Mouse (Mus musculus) neural tube, embryonic 12.5 days (tissue): ENCODE measurements around the gene Hsf5. TPM values are rescaled to one million over a fixed set of nuclear protein-coding genes. Genes with fewer than 3 reads are reported as not detected.

Source experiments
- ATAC-seq: fragments of 200-750 bp; cut with Nextera tagmentation; 2 replicates; pipeline ENCODE4 v1.8.0; 2017; ENCODE audit warnings: low read depth, mild to moderate bottlenecking, moderate TSS enrichment, moderate library complexity; ENCODE audit not compliant: low FRiP score
- H3K27ac ChIP-seq: fragments of 300-500 bp; sonication (generic); 2 replicates; pipeline ENCODE4 v1.5.1; 2016
- H3K27me3 ChIP-seq: fragments of 300-500 bp; sonication (generic); replicated peaks from 2 replicates; pipeline ENCODE4 v1.6.1; 2016; ENCODE audit warnings: mild to moderate bottlenecking
- H3K36me3 ChIP-seq: fragments of 300-500 bp; sonication (generic); 2 replicates; pipeline ENCODE4 v1.6.1; 2016; ENCODE audit warnings: mild to moderate bottlenecking
- H3K4me1 ChIP-seq: fragments of 300-500 bp; sonication (generic); 2 replicates; pipeline ENCODE4 v1.6.1; 2016
- H3K4me2 ChIP-seq: fragments of 300-500 bp; sonication (generic); replicated peaks from 2 replicates; pipeline ENCODE4 v1.6.1; 2016; ENCODE audit warnings: mild to moderate bottlenecking
- H3K4me3 ChIP-seq: fragments of 300-500 bp; sonication (generic); 2 replicates; pipeline ENCODE4 v1.5.1; 2016
- H3K9ac ChIP-seq: fragments of 300-500 bp; sonication (generic); 2 replicates; pipeline ENCODE4 v1.6.1; 2016; ENCODE audit warnings: mild to moderate bottlenecking
- H3K9me3 ChIP-seq: fragments of 300-500 bp; sonication (generic); 2 replicates; pipeline ENCODE4 v1.6.1; 2016; ENCODE audit warnings: mild to moderate bottlenecking
- WGBS: fragments of 180-500 bp; shearing (Covaris S2); methylation state at CpG from one replicate; pipeline ENCODE4 v1.1.7; 2016; 5-methylcytosine and 5-hydroxymethylcytosine counted together
- polyA plus RNA-seq: library from polyadenylated mRNA; unstranded; fragments of >200 nt; fragmentation: Nextera tagmentation; extraction: Ambion mirVana; gene quantifications from 2 replicates; pipeline ENCODE4 v1.2.1, GENCODE M21; 2016

Hsf5 gene
- polyA plus RNA-seq, 1 experiment from 2014 or later, result 0.49 TPM

DNA sequence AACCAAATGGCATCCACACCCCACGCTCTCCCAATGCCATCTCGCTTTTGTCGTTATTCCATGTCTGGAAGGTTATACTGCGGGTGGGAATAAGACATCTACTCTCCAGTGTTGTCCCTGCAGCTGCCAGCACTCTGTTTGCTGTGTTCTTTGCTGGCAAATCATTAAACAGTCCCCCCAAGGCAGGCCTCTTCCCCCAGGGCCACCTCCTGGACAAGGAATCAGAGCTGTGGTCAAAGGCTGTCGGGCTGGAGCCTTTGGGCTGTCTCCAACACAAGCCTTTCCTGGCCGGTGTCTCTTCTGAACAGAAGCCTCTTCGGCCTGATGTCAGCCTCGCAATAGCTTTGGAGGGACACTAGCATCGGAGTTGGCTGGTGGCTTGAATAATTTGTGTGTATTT lies 87.3 kb downstream of the Hsf5 start:
- H3K4me1 ChIP-seq, result peaks cover 5% of the 10 kb centered on the region; the same call in 1 of the 2 replicates
- no peak overlapping the region for H3K4me3 ChIP-seq
- H3K27me3 ChIP-seq, result no peaks in the 10 kb centered on the region
- H3K4me2 ChIP-seq, result no peak overlapping the region
- 87% methylated on average over 9 of the region's 9 CpGs for WGBS
- no peaks in the 10 kb centered on the region for H3K36me3 ChIP-seq
- no peak overlapping the region for H3K9ac ChIP-seq
- no peak overlapping the region for H3K27ac ChIP-seq
- no peaks in the 10 kb centered on the region for H3K9me3 ChIP-seq
- ATAC-seq, result no peak

DNA sequence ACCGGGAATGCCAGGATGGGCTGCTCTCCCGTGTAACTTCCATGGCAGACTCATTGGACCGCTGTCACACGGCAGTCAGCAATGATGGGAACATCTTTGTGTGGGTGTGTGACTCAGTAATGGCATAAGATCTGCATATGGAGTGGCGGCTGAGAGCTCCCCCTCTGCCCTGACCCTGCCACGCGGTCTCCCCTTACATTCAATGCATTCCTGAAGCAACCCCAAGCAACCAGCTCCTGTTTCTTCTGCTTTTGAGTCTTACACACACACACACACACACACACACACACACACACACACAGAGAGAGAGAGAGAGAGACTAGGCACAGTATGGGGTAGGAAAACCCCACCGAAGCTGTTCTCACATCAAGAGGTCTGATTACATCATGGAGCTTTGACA lies 90.6 kb downstream of the Hsf5 start:
- H3K36me3 ChIP-seq, result no peaks in the 10 kb centered on the region
- no peak overlapping the region for H3K4me3 ChIP-seq
- 26% methylated on average over 8 of the region's 8 CpGs for WGBS
- ATAC-seq, result no peak
- H3K4me2 ChIP-seq, result no peak overlapping the region
- H3K9me3 ChIP-seq, result no peaks in the 10 kb centered on the region
- 0 out of 2 replicates have a peak, but pooled peaks cover 7% of the 10 kb centered on the region for H3K27me3 ChIP-seq
- H3K9ac ChIP-seq, result no peak overlapping the region
- H3K4me1 ChIP-seq, result peaks cover 10% of the 10 kb centered on the region
- H3K27ac ChIP-seq, result no peak overlapping the region

DNA sequence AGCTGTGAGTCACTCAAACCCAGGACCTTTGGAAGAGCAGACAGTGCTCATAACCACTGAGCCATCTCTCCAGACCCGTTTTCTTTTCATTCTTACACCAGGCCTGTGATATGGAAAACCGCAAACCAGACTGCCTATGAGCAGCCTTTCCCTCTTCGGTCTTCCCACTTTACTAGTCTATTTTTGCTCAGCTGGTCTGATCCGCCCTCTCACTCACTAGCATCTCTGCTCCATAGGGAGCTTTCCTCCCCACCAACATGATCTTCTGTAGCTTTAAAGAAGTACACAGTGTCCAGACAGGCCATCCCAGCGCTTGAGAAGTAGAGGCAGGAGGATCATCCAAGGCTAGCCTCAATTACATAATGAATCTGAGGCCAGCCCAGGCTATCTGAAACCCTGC lies 92.0 kb downstream of the Hsf5 start:
- no peak overlapping the region for H3K27ac ChIP-seq
- H3K36me3 ChIP-seq, result no peaks in the 10 kb centered on the region
- H3K4me2 ChIP-seq, result no peak overlapping the region
- no peak overlapping the region for H3K9ac ChIP-seq
- no peak overlapping the region for H3K4me3 ChIP-seq
- H3K27me3 ChIP-seq, result 0 out of 2 replicates have a peak, but pooled peaks cover 7% of the 10 kb centered on the region
- H3K9me3 ChIP-seq, result no peaks in the 10 kb centered on the region
- no peak for ATAC-seq
- peaks cover 10% of the 10 kb centered on the region for H3K4me1 ChIP-seq
- WGBS, result 77% methylated on average over 5 of the region's 5 CpGs

Other genes starting within 250 kb of the Hsf5 start
- gene Rad51c, start 212.2 kb upstream of the Hsf5 start, polyA plus RNA-seq, result 9.0 and 10.5 TPM in 2 replicates
- 0.64 and 1.0 TPM in 2 replicates for gene Tex14, start 212.1 kb upstream of the Hsf5 start, polyA plus RNA-seq
- gene Gm11492, start 50.5 kb upstream of the Hsf5 start, polyA plus RNA-seq, result not detected in 2 replicates
- 13.1 and 15.9 TPM in 2 replicates for gene Sept4, start 48.3 kb upstream of the Hsf5 start, polyA plus RNA-seq
- gene Mtmr4, start 25.0 kb upstream of the Hsf5 start, polyA plus RNA-seq, result 74.0 and 77.4 TPM in 2 replicates
- 0.57 and 1.1 TPM in 2 replicates for gene Rnf43, start 45.6 kb downstream of the Hsf5 start, polyA plus RNA-seq
- 149 TPM in 2 replicates for gene Supt4a, start 120.4 kb downstream of the Hsf5 start, polyA plus RNA-seq
- gene Tspoap1, start 143.4 kb downstream of the Hsf5 start, polyA plus RNA-seq, result 23.6 and 26.1 TPM in 2 replicates
- 2.8 and 3.6 TPM in 2 replicates for gene Mpo, start 176.4 kb downstream of the Hsf5 start, polyA plus RNA-seq
- gene Lpo, start 211.1 kb downstream of the Hsf5 start, polyA plus RNA-seq, result 0.33 and 0.42 TPM in 2 replicates
- gene Mks1, start 236.1 kb downstream of the Hsf5 start, polyA plus RNA-seq, result 16.5 and 16.7 TPM in 2 replicates